Mouse (Mus musculus): ENCODE data around the gene Polr2m.

The Polr2m gene

DNA sequence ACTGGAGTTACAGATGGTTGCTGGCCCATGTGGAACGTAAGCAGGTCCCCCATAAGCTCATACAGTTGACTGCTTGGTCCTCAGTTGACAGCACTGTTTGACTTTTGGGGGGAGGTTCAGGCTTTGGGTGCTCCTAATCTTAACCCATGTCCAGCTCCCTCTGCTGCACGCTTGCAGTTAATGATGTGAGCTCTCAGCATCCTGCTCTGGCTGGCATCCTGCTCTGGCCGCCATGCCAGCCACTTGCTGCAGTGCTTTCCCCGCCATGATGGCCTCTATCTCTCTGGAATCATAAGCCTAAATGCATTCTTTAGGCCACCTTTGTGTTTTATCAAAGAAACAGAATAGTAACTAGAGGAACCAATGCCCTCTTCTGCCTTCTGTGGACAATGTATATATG lies 10.2 kb downstream of the Polr2m start:
- no peak for DNase-seq (ENCODE audit: low spot score in 2 of 2)

DNA sequence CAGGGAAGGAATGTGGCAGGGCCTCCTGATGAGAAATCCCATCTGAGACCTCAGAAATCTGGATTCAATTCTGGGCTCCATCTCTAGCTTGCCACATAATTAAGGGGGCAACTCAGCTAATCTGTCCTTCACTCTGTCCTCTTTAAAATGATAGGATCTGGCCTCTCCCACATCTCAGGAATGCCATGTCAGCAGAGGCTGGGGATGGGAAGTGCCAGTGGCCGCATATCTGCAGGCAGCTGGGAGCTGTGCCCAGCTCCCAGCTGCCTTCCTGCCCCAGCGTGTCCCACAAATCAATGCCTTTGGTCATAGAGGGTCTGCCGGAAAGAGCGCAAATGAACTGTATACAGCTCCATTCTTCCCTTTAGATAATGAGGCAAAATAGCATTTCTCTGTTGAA lies 18.3 kb downstream of the Polr2m start:
- DNase-seq (ENCODE audit: low spot score in 2 of 2) = no peak

DNA sequence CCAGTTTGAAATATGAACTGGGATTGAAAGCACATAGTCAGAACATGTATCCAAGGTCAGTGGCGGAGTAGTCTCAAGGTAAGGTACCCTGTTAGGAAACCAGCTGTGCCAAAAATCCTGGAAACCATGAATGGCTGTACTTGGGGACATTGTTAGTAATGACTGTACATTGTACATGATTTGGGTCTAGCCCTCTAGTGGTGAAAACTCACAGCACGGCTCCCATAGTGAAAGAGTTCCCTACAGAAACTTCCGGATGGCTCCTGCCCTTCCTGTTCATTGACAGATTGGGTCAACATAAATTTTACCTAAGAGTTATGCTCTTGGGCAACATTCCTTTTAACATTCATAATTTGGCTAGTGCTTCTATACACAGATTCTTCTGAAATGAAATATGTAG lies 19.6 kb downstream of the Polr2m start:
- DNase-seq (ENCODE audit: low spot score in 2 of 2) = peak in 1 of 2 experiments; percentile 23

- no peak for DNase-seq (ENCODE audit: low spot score in 2 of 2)
These were observed 22.6 kb downstream of the Polr2m start for GRCm38 (mm10) chr9:71463072-71463667.

DNA sequence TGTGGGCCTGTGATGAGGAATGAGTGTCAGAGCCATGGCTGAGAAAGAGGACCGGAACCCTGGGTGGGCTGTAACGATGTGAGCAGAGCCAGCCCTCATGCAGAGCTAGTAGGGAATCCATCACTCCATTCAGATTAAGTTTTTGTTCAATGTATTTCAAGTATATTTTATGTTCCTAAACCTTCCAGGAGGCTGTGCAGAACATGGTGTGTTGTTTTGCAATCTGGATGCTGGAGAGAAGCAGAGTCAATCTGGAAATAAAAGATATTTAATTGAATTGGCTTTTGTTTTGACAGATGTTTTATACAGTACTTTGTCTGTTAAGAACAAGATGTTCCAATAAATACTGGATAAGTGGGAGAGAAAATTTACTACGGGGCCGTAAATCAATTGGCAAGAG lies 29.0 kb downstream of the Polr2m start:
- DNase-seq (ENCODE audit: low spot score in 2 of 2) = no peak

DNA sequence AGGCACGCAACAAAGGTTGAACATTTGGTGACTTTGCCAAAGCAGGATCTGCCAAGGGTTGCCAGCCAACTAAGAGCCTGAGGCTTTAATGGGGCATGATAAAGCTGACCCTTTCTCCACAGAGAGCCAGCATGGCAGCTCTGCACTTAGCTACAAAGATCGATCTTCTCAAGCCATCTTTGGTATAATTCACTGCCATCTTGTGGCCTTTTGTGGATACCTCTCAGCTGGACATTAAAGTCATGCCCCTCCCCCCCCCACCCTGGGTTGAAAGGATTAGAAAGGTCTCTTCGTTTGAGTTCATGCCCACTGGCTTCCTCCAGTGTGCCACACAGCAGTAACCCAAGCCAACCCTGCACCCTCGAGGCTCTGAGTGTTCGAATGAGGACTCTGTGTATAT lies 31.8 kb downstream of the Polr2m start:
- no peak for DNase-seq (ENCODE audit: low spot score in 2 of 2)

DNA sequence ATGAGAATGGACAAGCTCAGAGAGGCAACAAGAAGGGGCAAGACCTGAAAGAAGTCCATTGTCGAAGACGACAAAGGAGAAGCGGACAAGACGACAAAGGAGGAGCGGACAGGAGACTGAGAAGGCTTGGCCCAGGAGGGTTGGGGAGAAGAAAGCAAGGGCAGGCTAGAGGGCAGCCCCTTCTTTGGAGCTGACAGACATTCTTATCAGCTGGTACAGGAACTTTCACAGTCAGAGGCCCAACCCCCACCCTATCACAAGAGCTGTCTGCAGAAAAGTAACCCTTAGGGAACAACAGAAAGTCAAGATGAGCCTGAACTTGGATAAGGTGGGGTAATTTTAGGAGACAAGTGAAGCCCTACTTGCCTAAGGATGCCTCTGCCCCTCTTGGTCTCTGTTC lies 32.4 kb downstream of the Polr2m start:
- no peak for DNase-seq (ENCODE audit: low spot score in 2 of 2)

- DNase-seq (ENCODE audit: low spot score in 2 of 2) = no peak
These were observed 35.1 kb downstream of the Polr2m start for GRCm38 (mm10) chr9:71450626-71451025.

- DNase-seq (ENCODE audit: low spot score in 2 of 2) = peak; percentile 73 to 86
These were observed 38.2 kb downstream of the Polr2m start for GRCm38 (mm10) chr9:71447573-71447972.

DNA sequence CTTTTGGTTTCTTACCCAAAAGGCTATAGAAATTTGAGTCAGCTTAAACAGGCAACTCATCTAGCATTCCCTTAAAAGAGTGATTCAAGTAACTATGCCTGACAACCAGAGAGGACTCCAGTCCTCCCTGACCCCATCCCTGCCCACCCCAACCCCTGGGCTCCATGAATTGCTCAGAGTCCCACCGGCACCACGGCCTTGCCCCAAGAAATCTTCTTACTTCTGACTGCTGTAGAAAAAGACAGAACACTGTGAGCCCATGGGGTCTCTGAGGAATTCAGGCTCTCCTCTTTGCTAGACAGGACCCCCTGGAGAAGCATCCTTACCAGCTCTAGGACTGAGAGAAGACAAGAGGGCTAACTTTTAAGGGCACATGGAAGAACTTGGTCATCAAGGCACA lies 40.4 kb downstream of the Polr2m start:
- no peak for DNase-seq (ENCODE audit: low spot score in 2 of 2)

DNA sequence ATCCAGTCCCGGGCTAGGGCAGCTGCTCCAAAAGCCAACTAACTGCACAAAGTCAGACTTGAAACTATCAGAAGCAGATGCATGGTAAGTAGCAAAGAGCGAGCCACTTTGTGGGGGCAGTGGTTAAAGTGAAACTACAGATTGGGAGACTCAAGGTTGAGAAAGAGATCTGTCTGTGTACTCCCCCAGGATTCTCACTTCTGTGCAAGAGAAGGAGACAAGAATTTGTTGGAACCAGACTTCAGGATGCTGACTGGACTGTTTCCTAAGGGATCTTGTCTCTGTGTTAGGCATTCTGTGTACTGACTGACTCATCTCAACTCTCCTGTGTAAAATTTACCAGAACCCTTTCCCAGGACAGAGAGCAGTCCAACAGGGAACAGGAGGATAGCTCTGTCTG lies 47.6 kb downstream of the Polr2m start:
- DNase-seq (ENCODE audit: low spot score in 2 of 2) = peak in 1 of 2 experiments; percentile 24
